Mouse (Mus musculus) gastrocnemius, postnatal 10 days (tissue): ENCODE measurements around the gene Drd5. TPM values are rescaled to one million over a fixed set of nuclear protein-coding genes. Genes with fewer than 3 reads are reported as not detected.

ENCODE experiments used
- DNase-seq: peaks from one replicate; pipeline ENCODE4 v3.0.0; 2021; ENCODE audit warnings: mixed read lengths
- total RNA-seq, 2 experiments: library from RNA; stranded (reverse); gene quantifications; 2 replicates each; pipeline ENCODE4 v1.2.3; 2021

The Drd5 gene
- total RNA-seq, 2 experiments from 2014 or later: not detected

DNA sequence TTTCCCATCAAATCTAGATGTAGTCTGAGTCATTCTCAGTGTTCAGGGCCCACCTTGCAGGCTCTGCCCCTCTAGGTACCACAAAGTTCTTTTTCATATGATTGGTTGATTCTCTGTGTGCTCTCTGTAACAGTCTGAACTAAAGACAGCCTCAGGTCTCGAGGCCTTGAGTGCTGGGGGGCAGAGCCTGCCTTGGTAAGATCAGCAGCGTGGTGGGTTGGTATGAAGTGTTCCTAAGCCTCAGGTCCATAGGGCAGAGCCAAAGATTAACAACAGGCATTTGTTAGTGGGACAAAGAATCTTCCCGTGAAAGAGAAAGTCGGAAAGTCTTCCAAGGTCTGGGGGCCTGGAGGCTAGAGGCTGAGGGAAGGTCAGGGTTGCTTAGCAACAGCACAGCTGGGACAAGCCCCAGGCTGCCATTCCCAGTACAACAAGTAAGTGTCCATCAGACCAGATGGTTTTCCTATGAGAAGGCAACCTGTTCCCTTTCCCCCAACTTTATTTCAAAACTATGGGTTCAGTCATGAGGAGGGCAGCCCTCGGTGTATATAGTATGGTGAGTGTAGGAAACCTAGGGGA lies 31.3 kb downstream of the Drd5 start:
- DNase-seq: no peak

DNA sequence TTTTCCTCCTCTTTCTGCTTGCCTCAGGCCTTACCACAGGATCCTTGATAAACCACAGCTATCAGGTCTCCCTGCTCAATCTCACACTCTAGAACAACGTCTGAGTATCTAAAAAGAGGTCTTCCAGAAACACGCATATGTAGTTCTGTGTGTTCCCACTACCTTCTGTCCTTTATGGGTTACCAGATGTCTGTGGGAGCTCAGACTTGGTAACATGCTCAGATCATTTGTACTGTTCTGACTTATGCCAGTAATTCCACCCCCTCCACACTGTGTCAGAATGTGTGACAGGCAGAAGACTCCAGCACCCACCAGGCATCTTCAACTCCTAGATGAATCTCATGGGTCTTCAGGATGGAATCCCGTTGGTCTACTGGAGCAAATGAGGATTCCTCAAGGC lies 37.8 kb downstream of the Drd5 start:
- no peak for DNase-seq

DNA sequence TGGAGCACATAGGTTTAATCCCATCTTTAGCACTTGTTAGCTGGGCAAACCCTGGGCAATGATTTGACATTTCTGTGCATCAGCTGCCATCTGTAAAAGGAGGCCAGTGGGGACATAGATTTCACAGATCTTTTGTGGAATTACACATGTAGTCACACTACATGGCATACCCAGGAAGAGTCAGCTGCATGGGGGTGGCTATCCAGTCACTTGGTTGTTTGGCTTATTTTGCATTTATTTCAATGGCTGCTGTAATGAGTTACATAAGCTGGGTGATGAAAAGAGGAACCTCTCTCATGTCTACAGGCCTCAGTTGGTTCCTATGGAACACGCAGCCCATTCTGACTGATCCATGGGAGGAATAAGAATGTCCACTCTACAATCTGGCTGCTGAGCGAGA lies 40.5 kb downstream of the Drd5 start:
- no peak for DNase-seq

DNA sequence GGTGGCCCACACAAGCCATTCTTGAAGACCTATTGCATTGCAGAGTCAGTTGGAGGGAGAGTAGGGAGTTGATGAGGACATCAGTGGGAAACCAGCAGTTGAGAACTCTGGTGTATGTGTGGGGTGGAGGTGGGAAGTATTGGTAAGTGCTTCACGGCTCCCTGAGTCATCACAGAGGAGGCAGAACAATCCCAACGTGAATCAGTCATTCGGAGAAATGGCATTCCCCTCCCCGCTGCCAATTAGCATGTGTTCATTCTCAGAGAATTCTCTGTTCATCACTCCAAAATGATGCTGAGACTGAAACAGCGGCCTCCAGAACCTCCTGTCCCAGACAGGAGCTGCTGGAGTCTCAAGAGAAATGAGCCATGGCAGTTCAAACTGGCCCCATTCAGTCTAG lies 45.2 kb downstream of the Drd5 start:
- DNase-seq: no peak

DNA sequence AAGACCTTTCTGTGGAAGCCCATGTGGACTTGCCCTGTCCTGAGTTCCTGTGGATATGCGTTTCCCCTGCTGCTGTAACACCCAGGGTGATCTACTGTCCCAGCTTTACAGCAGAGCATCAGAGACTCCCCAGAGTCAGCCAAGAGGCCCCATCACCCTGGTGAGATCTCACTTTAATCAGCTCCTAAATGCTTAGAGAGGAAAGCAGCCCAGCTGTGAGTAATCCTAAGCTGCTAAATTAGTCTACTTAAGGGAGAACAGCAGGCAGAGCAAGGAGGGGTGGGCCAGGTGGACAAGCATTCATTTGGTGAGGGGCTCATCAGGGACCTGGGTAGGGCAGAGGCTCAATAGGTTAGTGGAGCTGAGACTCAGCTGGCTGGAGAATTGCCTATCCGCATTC lies 46.4 kb downstream of the Drd5 start:
- DNase-seq: no peak

DNA sequence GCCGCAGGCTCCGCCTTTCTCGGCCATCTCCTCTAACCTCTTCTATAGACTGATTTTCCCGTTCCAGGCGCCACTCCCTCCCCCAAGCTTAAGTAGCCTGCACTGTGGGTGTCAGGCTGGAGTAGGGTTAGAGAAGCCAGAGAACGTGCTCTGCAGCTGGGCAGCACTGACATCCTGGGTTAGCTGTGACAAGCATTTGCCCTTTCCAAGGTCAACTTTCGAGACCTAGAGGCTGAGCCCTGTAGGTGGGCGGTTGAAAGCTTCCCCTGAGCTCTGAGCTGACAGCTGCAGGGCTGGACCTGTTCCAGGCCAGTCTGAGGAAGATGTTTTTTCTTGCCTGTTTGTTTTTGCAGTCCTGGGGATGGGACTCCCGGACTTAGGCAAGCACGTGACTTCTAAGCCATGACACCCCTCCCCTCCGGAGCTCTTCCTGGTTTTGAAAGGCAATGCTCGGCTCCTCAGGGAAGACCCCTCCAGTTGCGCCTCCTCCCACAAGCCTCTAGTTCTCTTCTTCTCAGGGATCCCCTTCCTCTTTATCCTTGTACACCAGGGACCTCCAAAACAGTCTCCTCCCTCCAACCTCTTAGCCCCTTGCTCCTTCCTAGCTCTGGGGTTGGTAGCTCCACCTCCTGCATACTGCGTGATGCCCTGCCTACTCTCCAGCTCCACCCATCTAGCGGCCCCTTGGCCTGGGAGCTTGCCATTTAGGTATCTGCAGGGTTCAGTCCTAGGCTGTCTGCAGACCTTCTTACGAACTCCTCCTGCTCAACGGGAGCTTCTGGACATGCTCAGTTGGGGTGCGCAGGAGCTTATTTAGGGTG lies 47.7 kb downstream of the Drd5 start:
- peak; percentile 45 for DNase-seq

DNA sequence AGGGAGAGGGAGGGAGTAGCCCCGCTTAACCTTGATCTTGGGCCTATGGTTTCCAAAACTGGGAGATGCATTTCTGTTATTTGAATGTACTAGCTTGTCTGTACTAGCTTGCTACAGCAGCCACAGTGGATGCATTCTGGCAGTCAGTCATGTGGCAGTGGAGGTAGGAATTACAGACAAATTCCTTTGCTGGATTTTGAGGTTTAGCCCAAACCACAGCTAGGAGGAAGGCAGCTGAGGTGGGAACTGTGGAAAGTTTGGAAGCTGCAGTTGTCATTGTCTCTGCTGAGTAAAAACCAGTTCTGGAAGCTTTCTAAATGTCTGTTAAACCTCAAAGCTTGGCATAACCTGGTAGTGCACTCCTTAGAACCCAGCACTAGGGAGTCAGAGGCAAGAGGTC lies 52.1 kb downstream of the Drd5 start:
- DNase-seq: no peak

Other genes starting within 250 kb of the Drd5 start
- gene Nsg1, start 159.5 kb upstream of the Drd5 start, total RNA-seq: 10 to 100 TPM; 12.9 to 15.4 TPM
- gene Zbtb49, start 98.9 kb upstream of the Drd5 start, total RNA-seq: 1 to 10 TPM; 3.7 to 6.3 TPM
- gene Lyar, start 98.9 kb upstream of the Drd5 start, total RNA-seq: 10 to 100 TPM; 15.4 to 16.2 TPM
- gene Tmem128, start 59.2 kb upstream of the Drd5 start, total RNA-seq: 10 to 100 TPM; 12.1 to 16.4 TPM
- under 1 TPM; 0.47 TPM for gene Otop1, start 43.4 kb upstream of the Drd5 start, total RNA-seq
- gene Slc2a9, start 183.8 kb downstream of the Drd5 start, total RNA-seq: 1 to 10 TPM; 1.2 to 1.5 TPM
- 100 to 1,000 TPM; 137 to 146 TPM for gene Wdr1, start 243.9 kb downstream of the Drd5 start, total RNA-seq